Mouse (Mus musculus): Measurements from ENCODE around the gene Plcl2. TPM values are rescaled to one million over a fixed set of nuclear protein-coding genes. Genes with fewer than 3 reads are reported as not detected.
A peak's percentile ranks its signal among the peaks of the same experiment; 100 is the strongest.
"Not testable (repeated sequence)": the region's sequence is repeated elsewhere in the genome, so short reads cannot be mapped to it uniquely, and the experiment has no call there.

Plcl2 gene
- polyA plus RNA-seq, 1 experiment from 2014 or later, result 9.0 TPM

DNA sequence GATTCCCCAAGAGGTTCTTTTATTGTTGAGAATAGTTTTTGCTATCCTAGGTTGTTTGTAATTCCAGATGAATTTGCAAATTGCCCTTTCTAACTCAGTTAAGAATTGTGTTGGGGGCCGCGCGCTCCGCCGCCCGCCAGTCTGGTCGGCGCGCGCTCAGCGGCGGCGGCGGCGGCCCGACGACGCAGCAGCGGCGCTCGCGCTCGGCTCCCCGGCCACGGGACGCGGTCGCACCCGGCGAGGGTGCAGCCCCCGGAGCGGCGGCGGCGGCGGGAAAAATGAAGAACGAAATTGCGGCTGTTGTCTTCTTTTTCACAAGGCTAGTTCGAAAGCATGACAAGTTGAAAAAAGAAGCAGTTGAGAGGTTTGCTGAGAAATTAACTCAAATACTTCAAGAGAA lies 189.2 kb downstream of the Plcl2 start:
- H3K36me3 ChIP-seq (ENCODE audit: control insufficient read depth, insufficient read depth, low read length); H3K27me3 ChIP-seq (ENCODE audit: control insufficient read depth, insufficient read depth, low read length); DNase-seq (ENCODE audit: low spot score); H3K9ac ChIP-seq (ENCODE audit: low read length); H3K27ac ChIP-seq (ENCODE audit: low read depth, low read length); H3K4me1 ChIP-seq (ENCODE audit: control insufficient read depth, insufficient read depth, low read length); H3K9me3 ChIP-seq (ENCODE audit: control insufficient read depth, low read length); H3K4me3 ChIP-seq (ENCODE audit: low read depth, low read length); ATAC-seq (ENCODE audit: insufficient read depth, low FRiP score, low TSS enrichment): not testable (repeated sequence)
- peak overlapping the region; percentile 7; the same call in 1 of the 2 replicates for H3K4me2 ChIP-seq (ENCODE audit: low read depth)
- WGBS, result 2% methylated on average over 33 of the region's 39 CpGs

DNA sequence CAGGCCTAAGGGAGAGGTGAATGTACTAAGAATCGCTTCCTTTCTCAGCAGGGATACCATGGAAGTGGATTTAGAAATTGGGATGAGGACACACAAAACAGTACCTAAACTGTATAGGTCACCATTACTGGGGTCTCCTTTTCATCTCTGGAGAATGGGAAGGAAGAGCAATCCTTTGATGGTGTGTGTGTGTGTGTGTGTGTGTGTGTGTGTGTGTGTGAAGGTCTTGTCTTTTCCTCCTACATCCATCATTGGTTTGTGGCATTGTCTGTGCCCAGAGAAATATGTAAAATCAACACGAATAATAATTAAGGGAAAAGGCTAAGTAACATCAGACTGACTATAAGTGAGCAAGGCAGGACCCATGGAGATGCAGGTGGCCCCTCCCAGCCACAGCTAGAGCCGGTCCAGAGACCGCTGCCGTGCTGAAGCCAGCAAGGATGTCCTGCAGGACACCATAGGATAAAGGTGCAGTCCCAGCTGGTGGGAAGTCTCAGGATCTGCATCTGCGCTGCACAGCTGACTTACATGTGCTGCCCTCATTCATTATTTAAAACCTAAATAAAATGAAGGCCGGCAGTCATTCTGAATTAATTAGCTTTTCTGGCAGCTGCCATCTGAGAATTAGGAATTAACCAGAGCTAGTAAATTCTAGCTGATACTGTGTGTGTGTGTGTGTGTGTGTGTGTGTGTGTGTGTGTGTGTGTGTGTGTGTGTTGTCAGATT lies 201.5 kb downstream of the Plcl2 start:
- ATAC-seq (ENCODE audit: insufficient read depth, low FRiP score, low TSS enrichment) (peak; percentile 76), DNase-seq (ENCODE audit: low spot score) (peak; percentile 22)
- no peaks in the 10 kb centered on the region for H3K36me3 ChIP-seq (ENCODE audit: control insufficient read depth, insufficient read depth, low read length)
- H3K4me3 ChIP-seq (ENCODE audit: low read depth, low read length), result no peak overlapping the region
- H3K27ac ChIP-seq (ENCODE audit: low read depth, low read length), result no peak overlapping the region
- no peak overlapping the region for H3K4me2 ChIP-seq (ENCODE audit: low read depth)
- no peaks in the 10 kb centered on the region for H3K9me3 ChIP-seq (ENCODE audit: control insufficient read depth, low read length)
- WGBS, result 76% methylated on average over 7 of the region's 7 CpGs
- no peaks in the 10 kb centered on the region for H3K27me3 ChIP-seq (ENCODE audit: control insufficient read depth, insufficient read depth, low read length)
- H3K9ac ChIP-seq (ENCODE audit: low read length), result no peak overlapping the region
- no peaks in the 10 kb centered on the region for H3K4me1 ChIP-seq (ENCODE audit: control insufficient read depth, insufficient read depth, low read length)

DNA sequence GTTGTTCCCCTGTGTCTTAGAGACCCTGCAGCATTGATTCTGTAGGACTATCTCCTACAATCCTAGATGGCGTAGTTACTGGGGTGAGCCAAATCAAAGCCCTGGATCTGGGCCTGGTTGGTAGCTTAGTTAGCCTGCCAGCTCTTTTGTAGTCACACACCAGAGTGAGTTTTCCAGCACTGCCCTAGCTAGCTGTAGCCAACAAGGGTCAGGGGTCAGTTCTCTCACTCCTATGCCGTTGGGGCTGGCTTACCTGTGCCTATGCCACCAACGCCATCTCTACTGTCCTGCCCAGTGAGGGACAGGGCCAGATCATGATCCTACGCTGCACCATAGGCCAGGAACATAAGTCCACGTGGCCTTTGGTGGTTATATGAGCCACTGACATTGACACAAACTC lies 208.4 kb downstream of the Plcl2 start:
- H3K4me2 ChIP-seq (ENCODE audit: low read depth), result no peak overlapping the region
- H3K36me3 ChIP-seq (ENCODE audit: control insufficient read depth, insufficient read depth, low read length), result no peaks in the 10 kb centered on the region
- no peaks in the 10 kb centered on the region for H3K27me3 ChIP-seq (ENCODE audit: control insufficient read depth, insufficient read depth, low read length)
- ATAC-seq (ENCODE audit: insufficient read depth, low FRiP score, low TSS enrichment) (no peak), DNase-seq (ENCODE audit: low spot score) (no peak)
- H3K4me1 ChIP-seq (ENCODE audit: control insufficient read depth, insufficient read depth, low read length), result no peaks in the 10 kb centered on the region
- no peak overlapping the region for H3K9ac ChIP-seq (ENCODE audit: low read length)
- H3K27ac ChIP-seq (ENCODE audit: low read depth, low read length), result no peak overlapping the region
- 80% methylated on average over 5 of the region's 5 CpGs for WGBS
- H3K9me3 ChIP-seq (ENCODE audit: control insufficient read depth, low read length), result no peaks in the 10 kb centered on the region
- H3K4me3 ChIP-seq (ENCODE audit: low read depth, low read length), result no peak overlapping the region

DNA sequence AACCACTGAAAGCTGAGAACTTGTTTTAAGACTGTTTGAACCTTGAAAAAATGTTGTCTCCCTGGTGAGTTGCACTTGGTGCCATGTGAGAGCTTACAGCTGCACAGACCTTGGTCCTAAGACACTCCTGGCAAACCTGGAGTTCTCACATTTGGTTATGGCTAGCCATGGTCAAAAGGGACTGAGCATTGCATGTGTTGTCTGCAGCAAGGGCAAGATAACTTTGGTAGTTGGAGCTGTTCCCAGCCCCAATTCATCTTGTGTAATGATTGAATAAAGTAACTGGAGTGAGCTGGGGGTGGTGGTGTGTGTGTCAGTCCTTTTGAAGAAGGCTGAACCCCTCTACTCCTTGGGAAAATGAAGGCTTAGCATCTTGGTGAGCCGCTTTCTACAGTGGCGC lies 215.2 kb downstream of the Plcl2 start:
- no peak overlapping the region for H3K27ac ChIP-seq (ENCODE audit: low read depth, low read length)
- H3K4me1 ChIP-seq (ENCODE audit: control insufficient read depth, insufficient read depth, low read length), result no peaks in the 10 kb centered on the region
- no peaks in the 10 kb centered on the region for H3K9me3 ChIP-seq (ENCODE audit: control insufficient read depth, low read length)
- no peak overlapping the region for H3K4me2 ChIP-seq (ENCODE audit: low read depth)
- ATAC-seq (ENCODE audit: insufficient read depth, low FRiP score, low TSS enrichment) (no peak), DNase-seq (ENCODE audit: low spot score) (no peak)
- H3K9ac ChIP-seq (ENCODE audit: low read length), result no peak overlapping the region
- H3K36me3 ChIP-seq (ENCODE audit: control insufficient read depth, insufficient read depth, low read length), result no peaks in the 10 kb centered on the region
- WGBS, result 72% methylated on average over 2 of the region's 2 CpGs
- no peaks in the 10 kb centered on the region for H3K27me3 ChIP-seq (ENCODE audit: control insufficient read depth, insufficient read depth, low read length)
- H3K4me3 ChIP-seq (ENCODE audit: low read depth, low read length), result no peak overlapping the region

DNA sequence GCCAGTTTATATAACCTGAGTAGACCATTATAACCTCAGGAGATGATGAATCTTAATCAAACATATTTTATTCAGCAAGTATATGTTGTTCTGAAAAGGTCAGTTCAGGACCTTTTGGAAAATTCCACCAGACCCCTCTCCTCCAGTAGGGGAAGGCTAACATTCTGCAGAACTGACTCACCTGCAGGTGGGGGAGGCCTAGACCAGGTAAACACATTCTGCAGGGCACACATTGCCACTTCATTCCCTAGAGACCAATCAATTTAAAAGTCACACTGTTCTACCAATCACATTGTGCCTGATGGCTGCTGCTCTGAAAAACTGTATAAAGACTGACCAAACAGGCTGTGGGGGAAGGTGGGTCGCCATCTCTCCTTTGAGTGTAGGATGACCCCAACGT lies 217.1 kb downstream of the Plcl2 start:
- Histone ChIP-seq H3K36me3 (ENCODE audit: control insufficient read depth, insufficient read depth, low read length) (no peaks in the 10 kb centered on the region), H3K9ac (ENCODE audit: low read length) (no peak overlapping the region), H3K4me1 (ENCODE audit: control insufficient read depth, insufficient read depth, low read length) (no peaks in the 10 kb centered on the region), H3K4me3 (ENCODE audit: low read depth, low read length) (no peak overlapping the region), H3K4me2 (ENCODE audit: low read depth) (no peak overlapping the region), H3K9me3 (ENCODE audit: control insufficient read depth, low read length) (no peaks in the 10 kb centered on the region), H3K27me3 (ENCODE audit: control insufficient read depth, insufficient read depth, low read length) (no peaks in the 10 kb centered on the region), H3K27ac (ENCODE audit: low read depth, low read length) (no peak overlapping the region)
- 77% methylated on average over 2 of the region's 2 CpGs for WGBS
- DNase-seq (ENCODE audit: low spot score) (no peak), ATAC-seq (ENCODE audit: insufficient read depth, low FRiP score, low TSS enrichment) (no peak)

DNA sequence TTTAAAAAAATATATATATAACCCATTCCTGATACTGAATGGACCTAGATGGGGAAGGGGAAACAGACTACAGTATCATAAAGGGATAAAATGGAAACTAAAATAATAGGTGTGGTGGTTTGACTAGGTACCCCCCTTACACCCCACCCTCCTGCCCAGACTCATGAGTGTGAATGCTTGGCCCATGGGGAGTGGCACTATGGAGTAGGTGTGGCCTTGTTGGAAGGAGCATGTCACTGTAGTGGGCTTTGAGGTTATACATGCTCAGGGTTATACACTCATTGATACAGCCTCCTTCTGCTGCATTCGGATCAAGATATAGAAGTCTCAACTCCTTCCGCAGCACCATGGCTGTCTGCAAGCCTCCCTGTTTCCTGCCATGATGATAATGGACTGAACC lies 219.8 kb downstream of the Plcl2 start:
- Histone ChIP-seq H3K9me3 (ENCODE audit: control insufficient read depth, low read length) (no peaks in the 10 kb centered on the region), H3K36me3 (ENCODE audit: control insufficient read depth, insufficient read depth, low read length) (no peaks in the 10 kb centered on the region), H3K27ac (ENCODE audit: low read depth, low read length) (no peak overlapping the region), H3K4me2 (ENCODE audit: low read depth) (no peak overlapping the region), H3K27me3 (ENCODE audit: control insufficient read depth, insufficient read depth, low read length) (no peaks in the 10 kb centered on the region), H3K4me1 (ENCODE audit: control insufficient read depth, insufficient read depth, low read length) (no peaks in the 10 kb centered on the region), H3K9ac (ENCODE audit: low read length) (no peak overlapping the region), H3K4me3 (ENCODE audit: low read depth, low read length) (no peak overlapping the region)
- no peak for ATAC-seq (ENCODE audit: insufficient read depth, low FRiP score, low TSS enrichment)
- WGBS, result 95% methylated on average over 2 of the region's 2 CpGs
- DNase-seq (ENCODE audit: low spot score), result no peak

DNA sequence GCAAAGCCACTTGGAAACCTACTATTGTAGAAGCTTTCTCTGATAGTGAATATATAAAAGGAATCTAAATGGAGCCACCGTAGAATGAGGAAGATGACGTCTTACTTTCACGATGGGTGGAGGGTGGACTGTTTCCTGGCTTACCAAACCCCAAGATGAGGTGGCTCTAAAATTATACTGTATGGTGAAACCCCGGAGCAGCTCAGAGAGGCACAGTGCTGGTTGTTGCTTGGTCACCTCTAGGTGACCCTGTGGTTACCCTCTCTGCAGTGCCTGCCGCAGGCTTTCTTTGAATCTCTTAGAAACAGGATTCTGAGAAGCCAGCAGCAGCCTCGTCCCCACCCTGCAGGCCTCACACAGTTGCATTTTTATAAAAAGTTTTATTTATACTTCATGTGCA lies 220.4 kb downstream of the Plcl2 start:
- Histone ChIP-seq H3K4me3 (ENCODE audit: low read depth, low read length) (no peak overlapping the region), H3K9ac (ENCODE audit: low read length) (no peak overlapping the region), H3K4me2 (ENCODE audit: low read depth) (no peak overlapping the region), H3K36me3 (ENCODE audit: control insufficient read depth, insufficient read depth, low read length) (no peaks in the 10 kb centered on the region), H3K27me3 (ENCODE audit: control insufficient read depth, insufficient read depth, low read length) (no peaks in the 10 kb centered on the region), H3K9me3 (ENCODE audit: control insufficient read depth, low read length) (no peaks in the 10 kb centered on the region), H3K4me1 (ENCODE audit: control insufficient read depth, insufficient read depth, low read length) (no peaks in the 10 kb centered on the region), H3K27ac (ENCODE audit: low read depth, low read length) (no peak overlapping the region)
- DNase-seq (ENCODE audit: low spot score) (no peak), ATAC-seq (ENCODE audit: insufficient read depth, low FRiP score, low TSS enrichment) (no peak)
- 88% methylated on average over 6 of the region's 6 CpGs for WGBS

DNA sequence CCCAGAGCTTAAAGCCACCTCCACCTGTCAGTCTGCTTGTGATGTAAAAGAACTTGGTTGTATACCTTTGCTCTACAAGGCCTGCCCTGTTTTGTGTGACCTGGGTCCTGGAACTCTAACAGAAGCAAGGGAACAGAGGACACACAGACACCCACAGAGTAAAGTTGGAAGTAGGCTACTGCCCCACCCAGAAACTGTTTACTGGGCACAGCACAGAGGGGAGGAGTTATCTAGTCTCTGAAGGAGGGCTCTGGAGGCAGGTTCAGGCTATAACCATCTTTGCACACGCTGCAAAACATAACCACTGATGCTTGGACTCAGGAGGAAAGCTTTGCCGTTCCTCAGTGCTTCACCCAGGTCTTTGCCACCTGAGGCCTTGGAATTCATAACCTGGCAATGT lies 221.7 kb downstream of the Plcl2 start:
- no peak for ATAC-seq (ENCODE audit: insufficient read depth, low FRiP score, low TSS enrichment)
- Histone ChIP-seq H3K4me1 (ENCODE audit: control insufficient read depth, insufficient read depth, low read length) (no peaks in the 10 kb centered on the region), H3K27me3 (ENCODE audit: control insufficient read depth, insufficient read depth, low read length) (no peaks in the 10 kb centered on the region), H3K36me3 (ENCODE audit: control insufficient read depth, insufficient read depth, low read length) (no peaks in the 10 kb centered on the region), H3K9ac (ENCODE audit: low read length) (no peak overlapping the region), H3K4me2 (ENCODE audit: low read depth) (no peak overlapping the region), H3K9me3 (ENCODE audit: control insufficient read depth, low read length) (no peaks in the 10 kb centered on the region), H3K4me3 (ENCODE audit: low read depth, low read length) (no peak overlapping the region), H3K27ac (ENCODE audit: low read depth, low read length) (no peak overlapping the region)
- 88% methylated on average over 2 of the region's 2 CpGs for WGBS
- DNase-seq (ENCODE audit: low spot score), result no peak

DNA sequence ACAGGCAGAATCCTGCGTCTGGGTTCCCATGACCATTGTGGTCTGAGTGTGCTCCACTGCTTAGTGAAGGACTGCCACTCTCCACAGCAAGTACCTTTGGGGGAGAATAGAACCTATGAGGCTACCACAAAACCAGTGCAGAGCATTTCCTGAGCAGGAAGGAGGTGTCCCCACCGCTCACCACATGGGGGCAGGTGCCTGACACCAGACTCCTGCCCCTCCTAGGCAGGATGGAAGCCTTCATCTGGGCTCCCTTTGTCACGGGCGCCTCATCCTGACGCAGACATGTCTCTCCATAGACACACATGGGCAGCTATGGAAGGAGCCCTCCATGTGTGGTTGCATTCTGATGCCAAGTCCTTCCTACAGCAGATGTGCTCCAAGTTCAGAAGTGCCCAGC lies 222.7 kb downstream of the Plcl2 start:
- no peak overlapping the region for H3K9ac ChIP-seq (ENCODE audit: low read length)

More for the DNA sequence above, 222.7 kb downstream of the Plcl2 start:
- WGBS, result 88% methylated on average over 5 of the region's 5 CpGs
- H3K27me3 ChIP-seq (ENCODE audit: control insufficient read depth, insufficient read depth, low read length), result no peaks in the 10 kb centered on the region
- H3K9me3 ChIP-seq (ENCODE audit: control insufficient read depth, low read length), result no peaks in the 10 kb centered on the region
- no peaks in the 10 kb centered on the region for H3K36me3 ChIP-seq (ENCODE audit: control insufficient read depth, insufficient read depth, low read length)
- no peak overlapping the region for H3K27ac ChIP-seq (ENCODE audit: low read depth, low read length)
- H3K4me2 ChIP-seq (ENCODE audit: low read depth), result no peak overlapping the region
- no peak for DNase-seq (ENCODE audit: low spot score)
- H3K4me3 ChIP-seq (ENCODE audit: low read depth, low read length), result no peak overlapping the region
- H3K4me1 ChIP-seq (ENCODE audit: control insufficient read depth, insufficient read depth, low read length), result no peaks in the 10 kb centered on the region
- ATAC-seq (ENCODE audit: insufficient read depth, low FRiP score, low TSS enrichment), result no peak
